8 mouse cellular contexts compared by ENCODE assay signal in the genomic region with DNA sequence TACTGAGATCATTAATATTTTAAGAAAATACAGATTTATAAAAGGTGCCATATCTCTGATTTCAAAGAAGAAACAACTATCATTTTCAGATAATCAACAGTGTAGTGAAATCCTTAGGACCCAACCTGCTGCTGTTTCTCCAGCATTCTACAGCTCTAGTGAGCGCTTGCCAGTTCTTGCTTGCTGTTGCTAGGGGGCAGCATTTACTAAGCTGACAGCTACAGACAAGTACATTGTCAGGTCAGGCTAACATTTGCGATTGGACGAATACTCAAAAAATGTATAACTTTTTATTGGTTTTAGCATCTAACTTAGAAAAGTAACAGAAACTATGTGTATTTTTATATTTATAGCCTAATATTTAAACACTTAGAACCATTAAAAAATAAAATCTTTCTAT.
DNase-seq lines count a peak whose midpoint lies in the region; ATAC-seq and TF ChIP-seq lines count a peak whose summit lies in the region.

No protein-coding gene starts in this region.

- no peak overlapping the region for H3K4me2 ChIP-seq in forebrain, embryonic 13.5 days
- no peak overlapping the region for H3K4me2 ChIP-seq in hindbrain, embryonic 14.5 days (replicated peaks)

- peak; percentile 81; the same call in 1 of the 2 replicates for TF ChIP-seq CTCF in brain, embryonic 14.5 days (IDR thresholded peaks at IDR 0.05; ENCODE audit: borderline replicate concordance, extremely low read depth, insufficient read depth, insufficient read length)

- DNase-seq in gastrocnemius, adult 18-20 months (ENCODE audit: low spot score): peak; percentile 48
- DNase-seq in gastrocnemius, adult 8-10 months (ENCODE audit: low spot score in 2 of 2): no peak
- peak; percentile 91 for DNase-seq in brain, embryonic 14.5 days (ENCODE audit: low read depth)
- DNase-seq in hindbrain, embryonic 14.5 days (ENCODE audit: low spot score): peak; percentile 81
- DNase-seq in layer of hippocampus, postnatal 10 days (ENCODE audit: low spot score in 2 of 2): peak; percentile 53 to 69
- peak; percentile 68 for DNase-seq in lung, postnatal 14 days
- DNase-seq in right cerebral cortex, postnatal 36 days (ENCODE audit: low spot score in 2 of 2): peak; percentile 39 to 59

- no peak for TF ChIP-seq POLR2A in brain, embryonic 14.5 days (IDR thresholded peaks at IDR 0.05; ENCODE audit: borderline replicate concordance, extremely low read depth, insufficient read depth, insufficient read length, poor library complexity, severe bottlenecking)

- peaks cover 8% of the 10 kb centered on the region for H3K4me1 ChIP-seq in forebrain, embryonic 13.5 days
- 0 out of 2 replicates have a peak, but pooled peaks cover 3% of the 10 kb centered on the region for H3K4me1 ChIP-seq in hindbrain, embryonic 14.5 days (replicated peaks; ENCODE audit: control insufficient read depth, insufficient read depth, low read length)

- 42% methylated on average over 3 of the region's 3 CpGs for WGBS in forebrain, embryonic 13.5 days
- WGBS in hindbrain, embryonic 14.5 days: 33% methylated on average over 3 of the region's 3 CpGs

- H3K27ac ChIP-seq in forebrain, embryonic 13.5 days: no peak overlapping the region
- H3K27ac ChIP-seq in hindbrain, embryonic 14.5 days: no peak overlapping the region

- 0 out of 2 replicates have a peak, but pooled peaks cover 3% of the 10 kb centered on the region for H3K36me3 ChIP-seq in forebrain, embryonic 13.5 days (ENCODE audit: poor library complexity, severe bottlenecking)
- no peaks in the 10 kb centered on the region for H3K36me3 ChIP-seq in hindbrain, embryonic 14.5 days (replicated peaks; ENCODE audit: control insufficient read depth, insufficient read depth)

- ATAC-seq in forebrain, embryonic 13.5 days: peak; percentile 93
- ATAC-seq in hindbrain, embryonic 14.5 days (ENCODE audit: low FRiP score): peak; percentile 89

- H3K27me3 ChIP-seq in forebrain, embryonic 13.5 days: no peaks in the 10 kb centered on the region
- H3K27me3 ChIP-seq in hindbrain, embryonic 14.5 days (ENCODE audit: control insufficient read depth, insufficient read depth, low read length): no peaks in the 10 kb centered on the region

- no peak overlapping the region for H3K9ac ChIP-seq in forebrain, embryonic 13.5 days
- H3K9ac ChIP-seq in hindbrain, embryonic 14.5 days: no peak overlapping the region

- no peaks in the 10 kb centered on the region for H3K9me3 ChIP-seq in forebrain, embryonic 13.5 days (replicated peaks)
- no peaks in the 10 kb centered on the region for H3K9me3 ChIP-seq in hindbrain, embryonic 14.5 days (ENCODE audit: control insufficient read depth, low read length)

- H3K4me3 ChIP-seq in forebrain, embryonic 13.5 days: no peak overlapping the region
- H3K4me3 ChIP-seq in hindbrain, embryonic 14.5 days (replicated peaks; ENCODE audit: low read length): no peak overlapping the region

Comparison
In these comparisons a context has a peak if more than half of its experiments do, and no peak if none do; other contexts are left out.
1. DNase-seq: peak in gastrocnemius, adult 18-20 months (single experiment), brain, embryonic 14.5 days (single experiment), hindbrain, embryonic 14.5 days (single experiment), layer of hippocampus, postnatal 10 days (2 of 2), lung, postnatal 14 days (single experiment) and right cerebral cortex, postnatal 36 days (2 of 2); none in gastrocnemius, adult 8-10 months (0 of 2).